Mouse (Mus musculus): ENCODE results near the gene Nmnat2.
"Not testable (repeated sequence)": the region's sequence is repeated elsewhere in the genome, so short reads cannot be mapped to it uniquely, and the experiment has no call there.

The Nmnat2 gene

GRCm38 (mm10) chr1:153054112-153054821, 99.5 kb downstream of the Nmnat2 start:
- no peak for DNase-seq (ENCODE audit: low read depth, low spot score)

GRCm38 (mm10) chr1:153058290-153058689, 103.5 kb downstream of the Nmnat2 start:
- no peak for DNase-seq (ENCODE audit: low read depth, low spot score)

- peak; percentile 36 for DNase-seq (ENCODE audit: low read depth, low spot score)
Observed at GRCm38 (mm10) chr1:153059626-153060025, 104.8 kb downstream of the Nmnat2 start.

- no peak for DNase-seq (ENCODE audit: low read depth, low spot score)
Observed at GRCm38 (mm10) chr1:153062547-153062946, 107.8 kb downstream of the Nmnat2 start.

- peak; percentile 38 for DNase-seq (ENCODE audit: low read depth, low spot score)
Observed at GRCm38 (mm10) chr1:153064784-153065390, 110.1 kb downstream of the Nmnat2 start.

- DNase-seq (ENCODE audit: low read depth, low spot score), result peak; percentile 91
Observed at GRCm38 (mm10) chr1:153065473-153066386, 110.9 kb downstream of the Nmnat2 start.

- no peak for DNase-seq (ENCODE audit: low read depth, low spot score)
Observed at GRCm38 (mm10) chr1:153066387-153066781, 111.6 kb downstream of the Nmnat2 start.

GRCm38 (mm10) chr1:153071563-153071962, 116.8 kb downstream of the Nmnat2 start:
- no peak for DNase-seq (ENCODE audit: low read depth, low spot score)

GRCm38 (mm10) chr1:153071995-153072394, 117.2 kb downstream of the Nmnat2 start:
- no peak for DNase-seq (ENCODE audit: low read depth, low spot score)

GRCm38 (mm10) chr1:153072711-153073110, 117.9 kb downstream of the Nmnat2 start:
- no peak for DNase-seq (ENCODE audit: low read depth, low spot score)

- no peak for DNase-seq (ENCODE audit: low read depth, low spot score)
Observed at GRCm38 (mm10) chr1:153073441-153073840, 118.6 kb downstream of the Nmnat2 start.

GRCm38 (mm10) chr1:153075087-153075736, 120.4 kb downstream of the Nmnat2 start:
- no peak for DNase-seq (ENCODE audit: low read depth, low spot score)

GRCm38 (mm10) chr1:153075955-153076354, 121.2 kb downstream of the Nmnat2 start:
- no peak for DNase-seq (ENCODE audit: low read depth, low spot score)

GRCm38 (mm10) chr1:153083233-153083632, 128.4 kb downstream of the Nmnat2 start:
- not testable (repeated sequence) for DNase-seq (ENCODE audit: low read depth, low spot score)

GRCm38 (mm10) chr1:153084191-153084590, 129.4 kb downstream of the Nmnat2 start:
- peak; percentile 64 for DNase-seq (ENCODE audit: low read depth, low spot score)

- DNase-seq (ENCODE audit: low read depth, low spot score), result peak; percentile 69
Observed at GRCm38 (mm10) chr1:153085198-153085597, 130.4 kb downstream of the Nmnat2 start.

- DNase-seq (ENCODE audit: low read depth, low spot score), result no peak
Observed at GRCm38 (mm10) chr1:153087771-153088170, 133.0 kb downstream of the Nmnat2 start.

- DNase-seq (ENCODE audit: low read depth, low spot score), result no peak
Observed at GRCm38 (mm10) chr1:153090081-153090480, 135.3 kb downstream of the Nmnat2 start.

- peak; percentile 39 for DNase-seq (ENCODE audit: low read depth, low spot score)
Observed at GRCm38 (mm10) chr1:153090807-153091206, 136.0 kb downstream of the Nmnat2 start.

GRCm38 (mm10) chr1:153091438-153092236, 136.8 kb downstream of the Nmnat2 start:
- peak; percentile 84 for DNase-seq (ENCODE audit: low read depth, low spot score)

Data from 3T3-L1 (cell line).